Mouse (Mus musculus) heart, postnatal 0 days (tissue): Measurements from ENCODE around the gene Kcnj12.
A peak's percentile ranks its signal among the peaks of the same experiment; 100 is the strongest.

Experiments used
- CTCF ChIP-seq: IDR thresholded peaks from 2 replicates; pipeline ENCODE4 v1.5.1; 2016; ENCODE audit warnings: antibody characterized with exemption, control low read depth, low read depth
- EP300 ChIP-seq: IDR thresholded peaks from 2 replicates; pipeline ENCODE4 v1.6.1; 2016; ENCODE audit warnings: antibody characterized with exemption, low read depth

GRCm38 (mm10) chr11:61040856-61041652 is 18.7 kb downstream of the Kcnj12 start:
- no peak for TF ChIP-seq EP300
- peak; percentile 24; the same call in 1 of the 2 replicates for TF ChIP-seq CTCF
